Mouse (Mus musculus) CH12.LX (cell line): ENCODE measurements around the gene RPS10-NUDT3. TPM values are rescaled to one million over a fixed set of nuclear protein-coding genes. Genes with fewer than 3 reads are reported as not detected.
A peak's percentile ranks its signal among the peaks of the same experiment; 100 is the strongest.

Experiments
- DNase-seq: peaks from one replicate; pipeline ENCODE4 v3.0.0-alpha.2; 2013; ENCODE audit errors: extremely low read depth
- H3K27ac ChIP-seq: 2 replicates; pipeline ENCODE4 v1.5.1; 2012; ENCODE audit warnings: low read depth, mild to moderate bottlenecking, control low read depth, moderate library complexity; ENCODE audit not compliant: insufficient read depth
- H3K27me3 ChIP-seq: replicated peaks from 2 replicates; pipeline ENCODE3; 2012; ENCODE audit warnings: inconsistent platforms
- H3K36me3 ChIP-seq, 2 experiments: replicated peaks in 1 of 2; 2 replicates each; pipeline versions ENCODE3 to v1.6.1; 2012; ENCODE audit warnings: inconsistent platforms in 1 of 2, low read length in 1 of 2, mild to moderate bottlenecking in 1 of 2, mixed read lengths in 1 of 2, moderate library complexity in 1 of 2; ENCODE audit not compliant: control insufficient read depth in 1 of 2, insufficient read depth in 1 of 2
- H3K4me1 ChIP-seq, 2 experiments: 2 replicates each; pipeline ENCODE4 v1.6.1; 2012; ENCODE audit warnings: inconsistent platforms in 1 of 2, moderate library complexity in 1 of 2; ENCODE audit not compliant: insufficient read depth in 2 of 2, control insufficient read depth in 1 of 2
- H3K4me2 ChIP-seq: 2 replicates; pipeline ENCODE4 v1.6.1; 2012; ENCODE audit warnings: low read depth, mild to moderate bottlenecking, control low read depth; ENCODE audit not compliant: poor library complexity, insufficient read depth, severe bottlenecking
- H3K4me3 ChIP-seq, 3 experiments: fragments of 150-350 bp in 1 of 3; sonication (generic) in 1 of 3; replicated peaks in 1 of 3; 2 replicates each; pipeline versions ENCODE3 to v1.5.1; 2011 to 2012; ENCODE audit warnings: low read depth in 2 of 3, low read length in 2 of 3, mild to moderate bottlenecking in 2 of 3, moderate library complexity in 2 of 3, control low read depth in 1 of 3, improper control_type of control experiment in 1 of 3, inconsistent platforms in 1 of 3, mixed read lengths in 1 of 3; ENCODE audit not compliant: poor library complexity in 1 of 3
- H3K79me2 ChIP-seq: replicated peaks from 2 replicates; pipeline ENCODE4 v1.6.1; 2012; ENCODE audit warnings: mild to moderate bottlenecking, moderate library complexity; ENCODE audit not compliant: control insufficient read depth, poor library complexity, insufficient read depth, severe bottlenecking; ENCODE audit errors: extremely low read depth
- H3K9ac ChIP-seq: 2 replicates; pipeline ENCODE4 v1.6.1; 2012; ENCODE audit warnings: low read depth, mild to moderate bottlenecking, control low read depth, moderate library complexity; ENCODE audit not compliant: insufficient read depth
- H3K9me3 ChIP-seq: replicated peaks from 2 replicates; pipeline ENCODE3; 2012; ENCODE audit warnings: low read length, inconsistent platforms, mixed read lengths
- BHLHE40 ChIP-seq: IDR thresholded peaks from 2 replicates; pipeline ENCODE4 v1.6.1; 2011; ENCODE audit warnings: mild to moderate bottlenecking, low read depth, low read length, improper control_type of control experiment
- CHD1 ChIP-seq: IDR thresholded peaks from 2 replicates; pipeline ENCODE4 v1.6.1; 2012; ENCODE audit warnings: low read depth, low read length, improper control_type of control experiment, inconsistent platforms
- CHD2 ChIP-seq: IDR thresholded peaks from 2 replicates; pipeline ENCODE4 v1.6.1; 2011; ENCODE audit warnings: low read length, improper control_type of control experiment
- CTCF ChIP-seq, 2 experiments: IDR thresholded peaks in 1 of 2; conservative IDR thresholded peaks in 1 of 2; 2 replicates each; pipeline ENCODE4 v1.5.1; 2011 to 2012; ENCODE audit warnings: low read depth in 2 of 2, low read length in 2 of 2, improper control_type of control experiment in 1 of 2, inconsistent platforms in 1 of 2, mild to moderate bottlenecking in 1 of 2, moderate library complexity in 1 of 2
- E2F4 ChIP-seq: IDR thresholded peaks from 2 replicates; pipeline ENCODE4 v1.6.1; 2011; ENCODE audit warnings: low read depth, low read length, improper control_type of control experiment; ENCODE audit not compliant: insufficient replicate concordance
- ELF1 ChIP-seq: IDR thresholded peaks from 2 replicates; pipeline ENCODE4 v1.6.1; 2014; ENCODE audit warnings: low read depth, mild to moderate bottlenecking, inconsistent platforms, low read length, improper control_type of control experiment
- ETS1 ChIP-seq: conservative IDR thresholded peaks from 2 replicates; pipeline ENCODE4 v1.6.1; 2012; ENCODE audit warnings: low read depth, mild to moderate bottlenecking, inconsistent platforms, low read length, improper control_type of control experiment, moderate library complexity
- HCFC1 ChIP-seq: IDR thresholded peaks from 2 replicates; pipeline ENCODE4 v1.6.1; 2012; ENCODE audit warnings: low read depth, mild to moderate bottlenecking, inconsistent platforms, low read length, improper control_type of control experiment
- IRF4 ChIP-seq: IDR thresholded peaks from 2 replicates; pipeline ENCODE4 v1.6.1; 2014; ENCODE audit warnings: low read depth, mild to moderate bottlenecking, inconsistent platforms, low read length, improper control_type of control experiment
- JUND ChIP-seq: conservative IDR thresholded peaks from 2 replicates; pipeline ENCODE4 v1.6.1; 2011; ENCODE audit warnings: low read depth, low read length, improper control_type of control experiment
- KAT2A ChIP-seq: IDR thresholded peaks from 2 replicates; pipeline ENCODE4 v1.6.1; 2012; ENCODE audit warnings: low read length, improper control_type of control experiment, inconsistent platforms; ENCODE audit not compliant: insufficient replicate concordance
- MEF2A ChIP-seq: IDR thresholded peaks from 2 replicates; pipeline ENCODE4 v1.6.1; 2014; ENCODE audit warnings: low read depth, mild to moderate bottlenecking, inconsistent platforms, low read length, improper control_type of control experiment, borderline replicate concordance
- MXI1 ChIP-seq: IDR thresholded peaks from 2 replicates; pipeline ENCODE4 v1.6.1; 2011; ENCODE audit warnings: mild to moderate bottlenecking, low read depth, low read length, improper control_type of control experiment
- MYC ChIP-seq: IDR thresholded peaks from 2 replicates; pipeline ENCODE4 v1.6.1; 2011; ENCODE audit warnings: low read depth, mild to moderate bottlenecking, improper control_type of control experiment, low read length
- NELFE ChIP-seq: IDR thresholded peaks from 2 replicates; pipeline ENCODE4 v1.6.1; 2011; ENCODE audit warnings: low read depth, low read length, improper control_type of control experiment
- NRF1 ChIP-seq: IDR thresholded peaks from 2 replicates; pipeline ENCODE4 v1.6.1; 2014; ENCODE audit warnings: low read depth, mild to moderate bottlenecking, inconsistent platforms, low read length, improper control_type of control experiment, moderate library complexity
- POLR2AphosphoS2 ChIP-seq: IDR thresholded peaks from 2 replicates; pipeline ENCODE4 v1.6.1; 2011; ENCODE audit warnings: low read depth, low read length, improper control_type of control experiment
- RAD21 ChIP-seq: IDR thresholded peaks from 2 replicates; pipeline ENCODE4 v1.6.1; 2011; ENCODE audit warnings: low read depth, mild to moderate bottlenecking, low read length, improper control_type of control experiment, moderate library complexity
- SIN3A ChIP-seq: IDR thresholded peaks from 2 replicates; pipeline ENCODE4 v1.6.1; 2012; ENCODE audit warnings: low read length, improper control_type of control experiment, inconsistent platforms
- SMC3 ChIP-seq: IDR thresholded peaks from 2 replicates; pipeline ENCODE4 v1.6.1; 2011; ENCODE audit warnings: low read depth, low read length, improper control_type of control experiment
- TCF12 ChIP-seq: IDR thresholded peaks from 2 replicates; pipeline ENCODE4 v1.6.1; 2014; ENCODE audit warnings: low read depth, mild to moderate bottlenecking, inconsistent platforms, low read length, improper control_type of control experiment
- UBTF ChIP-seq: IDR thresholded peaks from 2 replicates; pipeline ENCODE4 v1.6.1; 2012; ENCODE audit warnings: low read depth, mild to moderate bottlenecking, inconsistent platforms, low read length, improper control_type of control experiment, moderate library complexity
- USF1 ChIP-seq: IDR thresholded peaks from 2 replicates; pipeline ENCODE4 v1.6.1; 2014; ENCODE audit warnings: low read depth, mild to moderate bottlenecking, inconsistent platforms, low read length, improper control_type of control experiment
- USF2 ChIP-seq: conservative IDR thresholded peaks from 2 replicates; pipeline ENCODE4 v1.6.1; 2011; ENCODE audit warnings: low read depth, low read length, improper control_type of control experiment
- ZC3H11A ChIP-seq: IDR thresholded peaks from 2 replicates; pipeline ENCODE4 v1.6.1; 2012; ENCODE audit warnings: low read depth, mild to moderate bottlenecking, inconsistent platforms, low read length, improper control_type of control experiment
- ZKSCAN1 ChIP-seq: IDR thresholded peaks from 2 replicates; pipeline ENCODE4 v1.6.1; 2012; ENCODE audit warnings: low read depth, inconsistent platforms, low read length, improper control_type of control experiment, borderline replicate concordance
- ZMIZ1 ChIP-seq: IDR thresholded peaks from 2 replicates; pipeline ENCODE4 v1.6.1; 2012; ENCODE audit warnings: low read depth, mild to moderate bottlenecking, inconsistent platforms, low read length, improper control_type of control experiment
- dilution Hi-C: fragments of 300-500 bp; cut with MboI; formaldehyde crosslinking; loops from 2 replicates; pipeline ENCODE4 v1.14.3; 2020; ENCODE audit warnings: low sequenced_read_pairs; ENCODE audit not compliant: extremely low pct_unique_long_range_greater_than_20kb, extremely low pct_ligation_motif_present
- in situ Hi-C: fragments of 300-500 bp; cut with MboI; formaldehyde crosslinking; loops from 3 replicates; pipeline ENCODE4 v1.14.3; 2019; ENCODE audit warnings: low sequenced_read_pairs, low pct_ligation_motif_present, low pct_unique_long_range_greater_than_20kb, mixed read lengths
- polyA plus RNA-seq: library from polyadenylated mRNA; unstranded; fragments of >175 nt; gene quantifications from 2 replicates; pipeline ENCODE4 v1.2.1, GENCODE M21; 2012; ENCODE audit warnings: low read depth; ENCODE audit not compliant: insufficient read length
- total RNA-seq, 2 experiments: library from RNA; depleted of rRNA; stranded (reverse); fragments of 300-350 nt in 1 of 2; fragments of >200 nt in 1 of 2; gene quantifications; 2 replicates each; pipeline ENCODE4 v1.2.3; 2012 to 2014

The RPS10-NUDT3 gene
- total and polyA plus RNA-seq, 3 experiments: 30.3 TPM; not detected in 2

- Histone ChIP-seq H3K9ac (peak overlapping the region; percentile 44; the same call in 1 of the 2 replicates), H3K27ac (peak overlapping the region; percentile 39), H3K36me3 (peaks cover 16 to 32% of the 10 kb centered on the region in 2 experiments), H3K27me3 (no peaks in the 10 kb centered on the region), H3K4me1 (peaks cover 24 to 51% of the 10 kb centered on the region in 2 experiments), H3K79me2 (peaks cover 28% of the 10 kb centered on the region), H3K4me2 (peak overlapping the region; percentile 64), H3K9me3 (no peaks in the 10 kb centered on the region), H3K4me3 (peak overlapping the region; percentile 71 to 75 (median 74))
- in situ Hi-C loops: loop anchor here (5.0 kb wide), 1 partner anchor 68 kb away; no protein-coding TSS in a partner anchor
- dilution Hi-C loops: no loop called here
- no peak for DNase-seq
- TF ChIP-seq MYC (0 out of 2 replicates have a peak, but pooled peaks have one; percentile 36), MEF2A (no peak), CHD2 (peak; percentile 59), E2F4 (no peak), SMC3 (peak; percentile 24), ETS1 (no peak), KAT2A (0 out of 2 replicates have a peak, but pooled peaks have one; percentile 10), CHD1 (0 out of 2 replicates have a peak, but pooled peaks have one; percentile 59), ZC3H11A (no peak), UBTF (no peak), TCF12 (0 out of 2 replicates have a peak, but pooled peaks have one; percentile 22), NELFE (peak; percentile 28; the same call in 1 of the 2 replicates), HCFC1 (no peak), IRF4 (no peak), SIN3A (0 out of 2 replicates have a peak, but pooled peaks have one; percentile 24), ELF1 (peak; percentile 13; the same call in 1 of the 2 replicates), MXI1 (peak; percentile 13; the same call in 1 of the 2 replicates), USF1 (no peak), ZMIZ1 (peak; percentile 58), POLR2AphosphoS2 (peak; percentile 94), CTCF (conservative IDR thresholded peaks at IDR 0.05 in 1 of 2, IDR thresholded peaks at IDR 0.05 in 1 of 2; ENCODE audit: low read depth in 2 of 2, low read length in 2 of 2) (peak in 1 of 2 experiments; percentile 38; a peak in 2 of 4 replicates), JUND (no peak), RAD21 (no peak), ZKSCAN1 (no peak), NRF1 (no peak), BHLHE40 (0 out of 2 replicates have a peak, but pooled peaks have one; percentile 21), USF2 (no peak)
Observed at GRCm38 (mm10) chr17:27564391-27565162, 70.4 kb downstream of the RPS10-NUDT3 start.
